23 mouse cellular contexts compared by ENCODE assay signal in genomic region chr13:17301590-17301989, GRCm38 (mm10).
"Had no signal": no experiment of that assay in that cellular context is flagged by ENCODE, and none has a peak within 500 bp of the region (broad histone marks: within the 10 kb centered on the region; RNA-seq: fewer than 3 reads in every experiment).

No protein-coding gene starts in this region.

- H3K27ac ChIP-seq: liver, embryonic 15.5 days; lung, embryonic 15.5 days; macrophage; midbrain, embryonic 10.5 days; midbrain, embryonic 12.5 days; neural tube, embryonic 13.5 days; neural tube, embryonic 15.5 days had no signal

- H3K4me2 ChIP-seq: liver, embryonic 15.5 days; lung, embryonic 15.5 days; midbrain, embryonic 12.5 days; neural tube, embryonic 13.5 days; neural tube, embryonic 15.5 days had no signal

- H3K36me3 ChIP-seq: liver, embryonic 15.5 days; lung, embryonic 15.5 days; midbrain, embryonic 10.5 days; midbrain, embryonic 12.5 days; neural tube, embryonic 13.5 days; neural tube, embryonic 15.5 days had no signal

- H3K4me1 ChIP-seq: liver, embryonic 15.5 days; megakaryocyte, embryonic 14.5 days; midbrain, embryonic 12.5 days; neural tube, embryonic 15.5 days had no signal

- ATAC-seq: liver, postnatal 0 days; lung, postnatal 0 days; midbrain, embryonic 16.5 days had no signal

- H3K4me3 ChIP-seq: liver, embryonic 15.5 days; lung, embryonic 15.5 days; megakaryocyte, embryonic 14.5 days; midbrain, embryonic 10.5 days; midbrain, embryonic 12.5 days; myocyte; neural tube, embryonic 13.5 days; neural tube, embryonic 15.5 days had no signal

- H3K9me3 ChIP-seq: liver, embryonic 15.5 days; lung, embryonic 15.5 days; megakaryocyte, embryonic 14.5 days; midbrain, embryonic 10.5 days; midbrain, embryonic 12.5 days; neural tube, embryonic 13.5 days; neural tube, embryonic 15.5 days had no signal

- H3K27me3 ChIP-seq: liver, embryonic 15.5 days; lung, embryonic 15.5 days; megakaryocyte, embryonic 14.5 days; midbrain, embryonic 12.5 days; neural tube, embryonic 13.5 days; neural tube, embryonic 15.5 days had no signal

- DNase-seq: liver, postnatal 0 days; lung, adult 2 months; lung, postnatal 14 days; lung, postnatal 36 days; midbrain, embryonic 14.5 days; right cerebral cortex, adult 18-20 months; right cerebral cortex, postnatal 25 days; right cerebral cortex, postnatal 4 days; spleen, adult 18-20 months; thymus, adult 18-20 months; thymus, postnatal 14 days; thymus, postnatal 36 days had no signal

- H3K9ac ChIP-seq: liver, embryonic 15.5 days; liver, postnatal 0 days; lung, embryonic 15.5 days; midbrain, embryonic 12.5 days; neural tube, embryonic 13.5 days; neural tube, embryonic 15.5 days had no signal
